Mouse (Mus musculus): ENCODE data around the gene Pfkm.

DNA sequence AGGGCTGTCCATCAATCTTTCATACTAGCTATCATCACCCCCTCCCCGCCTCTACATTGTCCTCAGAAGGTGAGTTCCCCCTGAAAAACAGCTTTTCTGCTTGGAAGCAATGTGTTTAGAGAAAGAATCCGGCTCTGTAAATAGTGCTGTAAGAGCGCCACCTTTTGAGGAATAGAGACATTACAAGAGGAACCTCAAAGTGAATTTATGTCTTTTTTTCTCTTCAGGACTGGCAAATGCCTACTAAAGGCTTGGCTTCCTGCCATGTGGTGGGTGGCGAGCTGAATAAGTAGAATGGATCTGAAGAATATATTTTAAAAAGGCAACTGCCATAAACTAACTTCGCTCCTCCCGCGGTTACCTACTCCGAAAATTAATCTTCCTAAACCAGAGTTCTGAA lies 81.4 kb downstream of the Pfkm start:
- TF ChIP-seq CTCF (IDR thresholded peaks at IDR 0.05; ENCODE audit: extremely low read depth, insufficient read length, insufficient replicate concordance, low read depth, low read length) = no peak
- no peak for TF ChIP-seq POLR2A (IDR thresholded peaks at IDR 0.05; ENCODE audit: low read depth, low read length)

All from small intestine, adult 2 months (tissue).